Mouse (Mus musculus): ENCODE data around the gene Gnas.

The Gnas gene

GRCm38 (mm10) chr2:174310913-174311514 lies 26.9 kb downstream of the Gnas start:
- in situ Hi-C loops (cut with MboI; ENCODE audit: low pct_unique_long_range_greater_than_20kb in 1 of 2, low sequenced_read_pairs in 2 of 2, unreplicated experiment in 1 of 2), result loop anchor here (5.0 to 25.0 kb wide), 2 partner anchors 361 to 576 kb away; no protein-coding TSS in a partner anchor

GRCm38 (mm10) chr2:174311613-174312012 lies 27.5 kb downstream of the Gnas start:
- in situ Hi-C loops (cut with MboI; ENCODE audit: low pct_unique_long_range_greater_than_20kb in 1 of 2, low sequenced_read_pairs in 2 of 2, unreplicated experiment in 1 of 2), result loop anchor here (5.0 to 25.0 kb wide), 2 partner anchors 361 to 576 kb away; no protein-coding TSS in a partner anchor

GRCm38 (mm10) chr2:174312118-174312647 lies 28.1 kb downstream of the Gnas start:
- in situ Hi-C loops (cut with MboI; ENCODE audit: low pct_unique_long_range_greater_than_20kb in 1 of 2, low sequenced_read_pairs in 2 of 2, unreplicated experiment in 1 of 2), result loop anchor here (5.0 to 25.0 kb wide), 2 partner anchors 360 to 575 kb away; no protein-coding TSS in a partner anchor

GRCm38 (mm10) chr2:174312661-174313060 lies 28.5 kb downstream of the Gnas start:
- in situ Hi-C loops (cut with MboI; ENCODE audit: low pct_unique_long_range_greater_than_20kb in 1 of 2, low sequenced_read_pairs in 2 of 2, unreplicated experiment in 1 of 2), result loop anchor here (5.0 to 25.0 kb wide), 2 partner anchors 360 to 575 kb away; no protein-coding TSS in a partner anchor

GRCm38 (mm10) chr2:174315445-174315844 lies 31.3 kb downstream of the Gnas start:
- in situ Hi-C loops (cut with MboI; ENCODE audit: low pct_unique_long_range_greater_than_20kb in 1 of 2, low sequenced_read_pairs in 2 of 2, unreplicated experiment in 1 of 2), result loop anchor here (5.0 to 25.0 kb wide), 2 partner anchors 357 to 572 kb away; no protein-coding TSS in a partner anchor

GRCm38 (mm10) chr2:174316661-174317060 lies 32.5 kb downstream of the Gnas start:
- in situ Hi-C loops (cut with MboI; ENCODE audit: low pct_unique_long_range_greater_than_20kb in 1 of 2, low sequenced_read_pairs in 2 of 2, unreplicated experiment in 1 of 2), result loop anchor here (5.0 to 25.0 kb wide), 2 partner anchors 356 to 571 kb away; no protein-coding TSS in a partner anchor

GRCm38 (mm10) chr2:174325989-174326388 lies 41.9 kb downstream of the Gnas start:
- in situ Hi-C loops (cut with MboI; ENCODE audit: low pct_unique_long_range_greater_than_20kb in 1 of 2, low sequenced_read_pairs in 2 of 2, unreplicated experiment in 1 of 2), result no loop called here

GRCm38 (mm10) chr2:174326481-174326880 lies 42.4 kb downstream of the Gnas start:
- in situ Hi-C loops (cut with MboI; ENCODE audit: low pct_unique_long_range_greater_than_20kb in 1 of 2, low sequenced_read_pairs in 2 of 2, unreplicated experiment in 1 of 2), result no loop called here

GRCm38 (mm10) chr2:174327295-174327981 lies 43.3 kb downstream of the Gnas start:
- in situ Hi-C loops (cut with MboI; ENCODE audit: low pct_unique_long_range_greater_than_20kb in 1 of 2, low sequenced_read_pairs in 2 of 2, unreplicated experiment in 1 of 2), result no loop called here

GRCm38 (mm10) chr2:174328358-174328905 lies 44.3 kb downstream of the Gnas start:
- in situ Hi-C loops (cut with MboI; ENCODE audit: low pct_unique_long_range_greater_than_20kb in 1 of 2, low sequenced_read_pairs in 2 of 2, unreplicated experiment in 1 of 2), result no loop called here

GRCm38 (mm10) chr2:174328926-174329662 lies 45.0 kb downstream of the Gnas start:
- in situ Hi-C loops (cut with MboI; ENCODE audit: low pct_unique_long_range_greater_than_20kb in 1 of 2, low sequenced_read_pairs in 2 of 2, unreplicated experiment in 1 of 2), result no loop called here

- in situ Hi-C loops (cut with MboI; ENCODE audit: low pct_unique_long_range_greater_than_20kb in 1 of 2, low sequenced_read_pairs in 2 of 2, unreplicated experiment in 1 of 2), result no loop called here
Measured at GRCm38 (mm10) chr2:174329663-174330615, 45.8 kb downstream of the Gnas start.

- in situ Hi-C loops (cut with MboI; ENCODE audit: low pct_unique_long_range_greater_than_20kb in 1 of 2, low sequenced_read_pairs in 2 of 2, unreplicated experiment in 1 of 2), result no loop called here
Measured at GRCm38 (mm10) chr2:174330616-174331191, 46.6 kb downstream of the Gnas start.

GRCm38 (mm10) chr2:174331282-174332030 lies 47.3 kb downstream of the Gnas start:
- in situ Hi-C loops (cut with MboI; ENCODE audit: low pct_unique_long_range_greater_than_20kb in 1 of 2, low sequenced_read_pairs in 2 of 2, unreplicated experiment in 1 of 2), result no loop called here

- in situ Hi-C loops (cut with MboI; ENCODE audit: low pct_unique_long_range_greater_than_20kb in 1 of 2, low sequenced_read_pairs in 2 of 2, unreplicated experiment in 1 of 2), result no loop called here
Measured at GRCm38 (mm10) chr2:174333239-174333890, 49.2 kb downstream of the Gnas start.

- in situ Hi-C loops (cut with MboI; ENCODE audit: low pct_unique_long_range_greater_than_20kb in 1 of 2, low sequenced_read_pairs in 2 of 2, unreplicated experiment in 1 of 2), result no loop called here
Measured at GRCm38 (mm10) chr2:174334415-174334814, 50.3 kb downstream of the Gnas start.

All from mouse embryonic stem cell (cell line).